Mouse (Mus musculus): ENCODE measurements at regions not wholly inside any gene's neighbourhood (a gene's known extent, or its start where the extent isn't known, plus 50 kb on each side); places are given as distances from the start of the nearest gene placed in this dataset.

- DNase-seq (ENCODE audit: low spot score in 2 of 2) = no peak
These were observed 70.9 kb downstream of the Asb1 start for GRCm38 (mm10) chr1:91611281-91611680.

DNA sequence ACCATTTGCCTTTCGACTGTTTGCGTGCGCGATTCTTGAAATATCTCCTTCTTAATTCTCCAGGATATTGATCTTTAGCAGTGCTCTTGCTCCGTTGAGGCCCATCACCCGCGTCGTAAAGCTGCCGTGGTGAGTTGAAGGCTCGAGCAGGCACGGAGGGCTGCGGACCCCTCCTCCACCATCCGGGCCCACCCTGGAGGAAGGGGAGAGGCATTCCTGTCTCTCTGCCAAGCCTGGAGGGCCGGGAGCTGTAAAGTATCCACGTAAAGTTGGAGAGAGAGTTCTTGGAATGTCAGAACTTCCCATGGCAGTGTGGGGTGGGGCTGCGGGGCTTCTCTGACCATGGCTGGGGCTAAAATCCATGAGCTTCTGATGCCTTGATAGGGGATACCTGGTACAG is 71.3 kb downstream of the Asb1 start:
- no peak for DNase-seq (ENCODE audit: low spot score in 2 of 2)

GRCm38 (mm10) chr1:91612912-91613311 is 72.6 kb downstream of the Asb1 start:
- DNase-seq (ENCODE audit: low spot score in 2 of 2) = no peak

DNA sequence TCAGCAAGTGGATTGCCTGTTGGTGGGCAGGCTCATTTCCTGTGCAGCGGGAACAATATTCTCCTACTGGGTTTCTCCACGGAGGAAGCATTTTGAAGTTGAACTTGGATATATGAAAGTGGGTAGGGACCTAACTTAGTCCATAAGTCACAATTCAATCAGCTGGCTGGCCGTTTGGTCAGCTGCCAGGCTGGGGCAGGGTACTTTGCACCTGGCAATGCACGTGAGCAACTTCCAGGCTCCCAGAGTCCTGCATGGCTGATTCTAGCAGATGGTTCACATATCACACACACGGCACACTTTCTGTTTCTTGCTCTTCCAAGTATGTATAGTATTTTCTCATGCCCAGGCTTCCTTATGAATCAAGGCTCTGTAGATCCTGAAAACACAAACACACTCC is 75.1 kb downstream of the Asb1 start:
- no peak for DNase-seq (ENCODE audit: low spot score in 2 of 2)

DNA sequence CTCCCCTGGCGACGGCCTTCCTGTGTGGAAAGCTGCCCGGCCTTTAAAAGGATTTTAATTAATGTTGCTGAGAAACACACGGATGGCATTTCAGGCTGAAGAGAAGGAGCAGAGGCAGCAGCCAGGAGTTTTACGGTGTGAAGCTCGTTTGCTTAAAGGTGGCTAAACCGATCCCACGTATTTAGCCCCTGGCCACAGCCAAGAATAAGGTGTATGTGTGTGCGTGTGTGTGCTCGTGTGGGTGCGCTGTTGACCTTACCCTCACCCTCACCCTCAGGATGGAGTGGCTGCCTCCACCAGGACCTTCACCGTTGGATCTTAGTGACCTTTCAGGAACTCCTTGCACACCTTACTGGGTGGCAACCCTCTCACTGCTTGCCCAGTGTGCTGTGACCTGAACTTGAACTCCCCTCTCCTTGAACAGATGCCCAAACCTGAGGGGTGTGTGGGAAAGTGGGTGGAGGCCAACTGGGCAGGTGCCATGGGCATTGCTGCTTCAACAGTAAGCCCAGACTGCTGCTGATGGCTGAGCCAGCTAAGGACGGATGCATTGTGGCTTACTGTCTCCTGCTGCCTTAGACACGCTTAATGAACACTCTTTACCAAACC is 78.3 kb downstream of the Asb1 start:
- DNase-seq (ENCODE audit: low spot score in 2 of 2) = no peak

DNA sequence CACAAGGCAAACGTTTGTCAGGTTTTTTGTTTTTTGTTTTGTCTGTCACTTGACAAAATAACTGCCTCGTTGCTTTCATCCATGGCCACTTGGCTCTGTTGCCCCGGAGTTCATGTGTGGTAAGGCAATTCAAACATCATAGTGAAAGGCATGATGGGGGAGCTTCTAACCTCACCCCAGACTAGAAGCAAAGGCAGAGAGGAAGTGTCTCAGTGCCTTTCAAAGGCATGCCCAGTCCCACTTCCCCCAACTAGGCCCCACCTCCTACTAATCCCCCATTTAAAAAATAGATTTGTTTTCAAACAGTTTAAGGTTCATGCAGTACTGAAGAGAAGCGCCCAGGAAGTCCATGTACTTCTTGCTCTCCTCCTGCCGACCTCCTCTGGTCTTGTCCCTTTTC is 80.8 kb downstream of the Asb1 start:
- DNase-seq (ENCODE audit: low spot score in 2 of 2) = no peak

GRCm38 (mm10) chr1:91622874-91623273 is 82.5 kb downstream of the Asb1 start:
- no peak for DNase-seq (ENCODE audit: low spot score in 2 of 2)

GRCm38 (mm10) chr1:91624028-91624427 is 83.7 kb downstream of the Asb1 start:
- no peak for DNase-seq (ENCODE audit: low spot score in 2 of 2)

- DNase-seq (ENCODE audit: low spot score in 2 of 2) = no peak
These were observed 84.4 kb downstream of the Asb1 start for GRCm38 (mm10) chr1:91624531-91625300.

- no peak for DNase-seq (ENCODE audit: low spot score in 2 of 2)
These were observed 85.7 kb downstream of the Asb1 start for GRCm38 (mm10) chr1:91626090-91626489.

- DNase-seq (ENCODE audit: low spot score in 2 of 2) = no peak
These were observed 89.9 kb downstream of the Asb1 start for GRCm38 (mm10) chr1:91630206-91630605.

DNA sequence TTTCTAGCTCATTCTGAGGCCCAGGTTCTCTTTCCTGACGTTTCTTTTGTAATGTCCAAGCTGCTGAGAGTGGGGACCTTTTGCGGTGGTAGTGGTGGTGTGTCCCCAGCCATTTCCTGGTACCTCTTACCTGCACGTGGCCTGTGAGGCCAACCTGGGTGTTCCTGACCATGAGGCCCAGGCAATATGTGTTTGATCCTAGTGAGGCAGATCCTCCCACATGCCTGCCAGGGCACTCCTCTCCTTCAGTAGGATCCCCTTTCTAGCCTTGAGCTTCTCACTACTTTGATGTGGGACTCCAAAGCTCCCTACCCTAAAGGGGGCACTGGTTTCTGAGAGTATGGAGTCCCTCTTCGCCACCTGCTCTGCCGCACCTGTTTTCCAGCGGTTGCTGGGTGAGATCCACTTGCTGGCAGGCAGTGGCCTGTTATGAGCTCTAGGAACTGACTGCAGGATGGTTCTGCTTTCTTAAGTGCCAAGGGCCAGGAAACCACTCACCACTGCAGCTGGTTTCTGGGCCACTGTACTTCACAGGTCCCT is 90.6 kb downstream of the Asb1 start:
- no peak for DNase-seq (ENCODE audit: low spot score in 2 of 2)

- DNase-seq (ENCODE audit: low spot score in 2 of 2) = no peak
These were observed 92.7 kb downstream of the Asb1 start for GRCm38 (mm10) chr1:91632906-91633493.

DNA sequence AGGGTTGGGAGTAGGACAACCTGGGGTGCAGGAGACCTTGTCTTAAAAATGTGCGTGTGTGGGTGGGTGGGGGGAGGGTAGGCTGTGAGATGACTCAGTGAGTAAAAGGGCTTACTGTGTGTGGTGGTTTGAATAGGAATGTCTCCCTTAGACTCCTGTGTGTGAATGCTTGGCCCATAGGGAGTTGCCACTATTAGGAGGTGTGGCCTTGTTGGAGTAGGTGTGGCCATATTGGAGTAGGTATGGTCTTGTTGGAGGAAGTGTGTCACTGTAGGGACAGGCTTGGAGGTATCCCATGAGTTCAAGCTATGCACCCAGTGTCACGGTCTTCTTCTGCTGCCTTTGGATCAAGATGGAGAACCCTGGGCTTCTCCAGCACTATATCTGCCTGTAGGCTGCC is 96.2 kb downstream of the Asb1 start:
- DNase-seq (ENCODE audit: low spot score in 2 of 2) = no peak

DNA sequence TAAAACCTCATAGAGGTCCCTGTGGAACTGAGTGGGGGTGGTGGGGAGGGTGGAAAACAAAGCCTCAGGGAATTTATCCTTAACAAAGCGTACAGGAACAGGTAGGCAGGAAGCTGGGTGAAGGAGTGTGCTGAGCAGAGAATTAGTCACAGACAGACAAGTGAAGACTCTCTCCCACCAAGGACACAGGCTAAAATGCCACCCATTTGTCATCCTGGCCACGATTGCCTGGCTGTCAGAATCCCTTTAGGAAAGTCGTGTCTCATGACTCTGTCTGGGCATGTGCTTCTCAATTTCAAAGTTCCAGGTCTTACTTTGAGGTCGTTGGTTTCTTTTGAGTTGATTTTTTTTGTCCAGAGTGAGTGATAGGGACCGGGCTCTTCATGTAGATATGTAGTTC is 100.2 kb downstream of the Asb1 start:
- DNase-seq (ENCODE audit: low spot score in 2 of 2) = no peak

DNA sequence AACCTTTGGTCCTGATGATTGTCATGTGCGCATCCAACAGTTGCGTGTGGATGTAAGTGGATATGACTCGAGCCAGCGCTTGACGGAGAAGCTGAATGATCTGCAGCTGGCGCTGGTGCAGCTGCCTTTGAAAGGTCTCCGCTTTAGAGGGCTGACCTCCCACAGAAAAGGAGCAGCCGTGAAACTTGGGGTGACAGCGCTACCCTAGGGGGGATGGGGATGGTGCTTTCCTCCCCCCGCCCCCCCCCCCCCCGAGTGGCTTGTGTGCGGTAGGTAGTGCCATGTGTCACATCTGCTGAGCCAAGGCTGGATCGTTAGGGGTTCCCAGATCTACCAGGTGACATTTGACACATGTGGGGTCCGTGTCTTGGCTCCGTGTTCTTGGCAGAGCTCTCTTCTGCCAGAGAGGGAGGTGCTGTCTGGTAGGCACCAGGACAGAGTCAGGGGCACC is 118.7 kb downstream of the Asb1 start:
- no peak for DNase-seq (ENCODE audit: low spot score in 2 of 2)

DNA sequence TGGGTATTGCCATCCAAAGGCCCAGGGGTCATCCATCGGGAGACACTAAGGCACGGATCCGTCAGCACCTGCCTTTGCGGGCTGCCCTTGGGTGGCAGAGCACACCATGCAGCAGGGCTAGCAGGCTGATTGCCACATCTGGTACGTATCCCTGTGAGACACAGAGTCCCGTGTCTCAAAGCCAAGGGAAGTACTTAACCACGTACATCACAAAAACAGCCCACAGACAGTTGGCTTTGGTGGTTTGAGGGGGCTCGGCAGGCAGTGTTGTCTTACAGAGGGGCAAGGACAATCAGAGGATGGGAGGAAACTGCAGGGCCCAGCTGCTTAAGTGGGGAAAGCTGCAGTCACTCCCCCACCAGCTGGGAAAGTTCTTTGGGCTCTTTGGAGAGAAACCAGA is 119.1 kb downstream of the Asb1 start:
- DNase-seq (ENCODE audit: low spot score in 2 of 2) = no peak

- DNase-seq (ENCODE audit: low spot score in 2 of 2) = no peak
These were observed 122.9 kb downstream of the Asb1 start for GRCm38 (mm10) chr1:91663289-91663688.

- DNase-seq (ENCODE audit: low spot score in 2 of 2) = no peak
These were observed 124.3 kb downstream of the Asb1 start for GRCm38 (mm10) chr1:91664622-91665021.

GRCm38 (mm10) chr1:91668530-91668929 is 128.2 kb downstream of the Asb1 start:
- no peak for DNase-seq (ENCODE audit: low spot score in 2 of 2)

DNA sequence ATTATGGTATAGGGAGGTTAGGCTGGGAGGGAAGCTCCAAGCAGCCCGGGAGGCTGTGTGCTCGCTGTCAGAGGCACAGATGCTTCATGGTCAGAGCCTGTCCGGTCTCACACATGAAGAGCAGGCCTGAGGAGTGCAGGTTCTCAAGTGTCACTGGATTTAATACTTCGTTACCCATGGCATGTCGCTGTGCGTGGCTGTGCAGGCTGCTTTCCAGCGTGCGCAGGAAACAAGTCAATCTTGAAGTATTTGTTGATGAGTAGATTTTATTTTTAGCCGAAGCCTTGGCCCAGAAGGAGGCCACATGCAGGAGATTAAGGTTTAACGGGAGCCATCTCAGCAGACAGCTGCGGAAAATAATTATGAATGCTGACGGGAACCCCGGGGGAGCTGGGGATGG is 130.3 kb upstream of the Twist2 start:
- peak in 1 of 2 experiments; percentile 4 for DNase-seq (ENCODE audit: low spot score in 2 of 2)

GRCm38 (mm10) chr1:91674082-91674655 is 127.1 kb upstream of the Twist2 start:
- no peak for DNase-seq (ENCODE audit: low spot score in 2 of 2)

All from spleen, postnatal 36 days (tissue).